Mouse (Mus musculus): ENCODE data around the gene Emilin2. TPM values are rescaled to one million over a fixed set of nuclear protein-coding genes. Genes with fewer than 3 reads are reported as not detected.
A peak's percentile ranks its signal among the peaks of the same experiment; 100 is the strongest.

Gene Emilin2
- polyA plus RNA-seq, 1 experiment from 2014 or later, result 66.9 TPM

GRCm38 (mm10) chr17:71310486-71311339 lies 1.1 kb downstream of the Emilin2 start:
- Histone ChIP-seq H3K9me3 (no peaks in the 10 kb centered on the region), H3K36me3 (no peaks in the 10 kb centered on the region), H3K4me3 (peak overlapping the region; percentile 72), H3K27me3 (ENCODE audit: insufficient read depth, poor library complexity, severe bottlenecking) (no peaks in the 10 kb centered on the region), H3K27ac (peak overlapping the region; percentile 88), H3K4me1 (peaks cover 41% of the 10 kb centered on the region)
- peak; percentile 80 for DNase-seq (ENCODE audit: low spot score)
- WGBS, result under 1% methylated on average over 67 of the region's 67 CpGs

- 0 out of 2 replicates have a peak, but pooled peaks cover 5% of the 10 kb centered on the region for H3K36me3 ChIP-seq
- H3K4me3 ChIP-seq, result peak overlapping the region; percentile 72
- 8% methylated on average over 23 of the region's 23 CpGs for WGBS
- H3K27me3 ChIP-seq (ENCODE audit: insufficient read depth, poor library complexity, severe bottlenecking), result no peaks in the 10 kb centered on the region
- H3K4me1 ChIP-seq, result peaks cover 46% of the 10 kb centered on the region
- no peaks in the 10 kb centered on the region for H3K9me3 ChIP-seq
- peak; percentile 75 for DNase-seq (ENCODE audit: low spot score)
- H3K27ac ChIP-seq, result peak overlapping the region; percentile 88
Observed at GRCm38 (mm10) chr17:71309711-71310485, 1.9 kb downstream of the Emilin2 start.

- Histone ChIP-seq H3K9me3 (no peaks in the 10 kb centered on the region), H3K4me1 (peaks cover 51% of the 10 kb centered on the region), H3K27ac (peak overlapping the region; percentile 88), H3K36me3 (0 out of 2 replicates have a peak, but pooled peaks cover 5% of the 10 kb centered on the region), H3K27me3 (ENCODE audit: insufficient read depth, poor library complexity, severe bottlenecking) (no peaks in the 10 kb centered on the region), H3K4me3 (peak overlapping the region; percentile 72)
- 35% methylated on average over 14 of the region's 14 CpGs for WGBS
- DNase-seq (ENCODE audit: low spot score), result peak; percentile 74
Observed at GRCm38 (mm10) chr17:71309141-71309540, 2.6 kb downstream of the Emilin2 start.

- H3K4me1 ChIP-seq, result peaks cover 56% of the 10 kb centered on the region
- H3K27me3 ChIP-seq (ENCODE audit: insufficient read depth, poor library complexity, severe bottlenecking), result no peaks in the 10 kb centered on the region
- no peak overlapping the region; the same call in 1 of the 2 replicates for H3K27ac ChIP-seq
- peaks cover 5% of the 10 kb centered on the region; the same call in 1 of the 2 replicates for H3K36me3 ChIP-seq
- no peak overlapping the region for H3K4me3 ChIP-seq
- H3K9me3 ChIP-seq, result no peaks in the 10 kb centered on the region
- DNase-seq (ENCODE audit: low spot score), result peak; percentile 61
- WGBS, result 90% methylated on average over 5 of the region's 5 CpGs
Observed at GRCm38 (mm10) chr17:71308296-71308695, 3.5 kb downstream of the Emilin2 start.

- no peaks in the 10 kb centered on the region for H3K9me3 ChIP-seq
- H3K27ac ChIP-seq, result peak overlapping the region; percentile 63; the same call in 1 of the 2 replicates
- H3K36me3 ChIP-seq, result peaks cover 11% of the 10 kb centered on the region; the same call in 1 of the 2 replicates
- peaks cover 59% of the 10 kb centered on the region for H3K4me1 ChIP-seq
- DNase-seq (ENCODE audit: low spot score), result peak; percentile 52
- peak overlapping the region; percentile 20; the same call in 1 of the 2 replicates for H3K4me3 ChIP-seq
- WGBS, result 76% methylated on average over 10 of the region's 10 CpGs
- H3K27me3 ChIP-seq (ENCODE audit: insufficient read depth, poor library complexity, severe bottlenecking), result no peaks in the 10 kb centered on the region
Observed at GRCm38 (mm10) chr17:71307251-71307790, 4.5 kb downstream of the Emilin2 start.

GRCm38 (mm10) chr17:71306716-71307115 lies 5.1 kb downstream of the Emilin2 start:
- Histone ChIP-seq H3K4me3 (no peak overlapping the region), H3K9me3 (no peaks in the 10 kb centered on the region), H3K4me1 (peaks cover 59% of the 10 kb centered on the region), H3K27me3 (ENCODE audit: insufficient read depth, poor library complexity, severe bottlenecking) (no peaks in the 10 kb centered on the region), H3K36me3 (peaks cover 13% of the 10 kb centered on the region), H3K27ac (peak overlapping the region; percentile 63)
- DNase-seq (ENCODE audit: low spot score), result peak; percentile 64
- 85% methylated on average over 4 of the region's 4 CpGs for WGBS

- Histone ChIP-seq H3K27me3 (ENCODE audit: insufficient read depth, poor library complexity, severe bottlenecking) (no peaks in the 10 kb centered on the region), H3K9me3 (no peaks in the 10 kb centered on the region), H3K4me3 (no peak overlapping the region), H3K4me1 (peaks cover 55% of the 10 kb centered on the region), H3K27ac (no peak overlapping the region), H3K36me3 (peaks cover 18% of the 10 kb centered on the region)
- DNase-seq (ENCODE audit: low spot score), result peak; percentile 53
- WGBS, result 83% methylated on average over 6 of the region's 6 CpGs
Observed at GRCm38 (mm10) chr17:71306091-71306490, 5.7 kb downstream of the Emilin2 start.

- Histone ChIP-seq H3K4me3 (no peak overlapping the region), H3K27ac (peak overlapping the region; percentile 25; the same call in 1 of the 2 replicates), H3K36me3 (peaks cover 37% of the 10 kb centered on the region), H3K27me3 (ENCODE audit: insufficient read depth, poor library complexity, severe bottlenecking) (no peaks in the 10 kb centered on the region), H3K4me1 (peaks cover 45% of the 10 kb centered on the region), H3K9me3 (no peaks in the 10 kb centered on the region)
- DNase-seq (ENCODE audit: low spot score), result no peak
- 60% methylated on average over 6 of the region's 6 CpGs for WGBS
Observed at GRCm38 (mm10) chr17:71303444-71303843, 8.3 kb downstream of the Emilin2 start.

- 76% methylated on average over 5 of the region's 5 CpGs for WGBS
- H3K4me1 ChIP-seq, result peaks cover 32% of the 10 kb centered on the region
- H3K27me3 ChIP-seq (ENCODE audit: insufficient read depth, poor library complexity, severe bottlenecking), result no peaks in the 10 kb centered on the region
- no peak for DNase-seq (ENCODE audit: low spot score)
- no peaks in the 10 kb centered on the region for H3K9me3 ChIP-seq
- H3K36me3 ChIP-seq, result peaks cover 43% of the 10 kb centered on the region
- no peak overlapping the region for H3K4me3 ChIP-seq
- H3K27ac ChIP-seq, result no peak overlapping the region
Observed at GRCm38 (mm10) chr17:71301413-71301812, 10.4 kb downstream of the Emilin2 start.

- Histone ChIP-seq H3K4me1 (peaks cover 29% of the 10 kb centered on the region), H3K27ac (no peak overlapping the region; the same call in 1 of the 2 replicates), H3K36me3 (peaks cover 42% of the 10 kb centered on the region), H3K4me3 (no peak overlapping the region), H3K9me3 (no peaks in the 10 kb centered on the region), H3K27me3 (ENCODE audit: insufficient read depth, poor library complexity, severe bottlenecking) (no peaks in the 10 kb centered on the region)
- 83% methylated on average over 2 of the region's 2 CpGs for WGBS
- DNase-seq (ENCODE audit: low spot score), result no peak
Observed at GRCm38 (mm10) chr17:71300338-71300737, 11.4 kb downstream of the Emilin2 start.

- Histone ChIP-seq H3K4me3 (no peak overlapping the region), H3K9me3 (no peaks in the 10 kb centered on the region), H3K27me3 (ENCODE audit: insufficient read depth, poor library complexity, severe bottlenecking) (no peaks in the 10 kb centered on the region), H3K27ac (no peak overlapping the region; the same call in 1 of the 2 replicates), H3K4me1 (peaks cover 28% of the 10 kb centered on the region), H3K36me3 (peaks cover 37% of the 10 kb centered on the region)
- DNase-seq (ENCODE audit: low spot score), result no peak
- 73% methylated on average over 4 of the region's 4 CpGs for WGBS
Observed at GRCm38 (mm10) chr17:71299879-71300278, 11.9 kb downstream of the Emilin2 start.

GRCm38 (mm10) chr17:71294570-71294969 lies 17.2 kb downstream of the Emilin2 start:
- Histone ChIP-seq H3K4me3 (no peak overlapping the region), H3K27me3 (ENCODE audit: insufficient read depth, poor library complexity, severe bottlenecking) (no peaks in the 10 kb centered on the region), H3K36me3 (peaks cover 20% of the 10 kb centered on the region; the same call in 1 of the 2 replicates), H3K4me1 (peaks cover 55% of the 10 kb centered on the region), H3K9me3 (no peaks in the 10 kb centered on the region), H3K27ac (no peak overlapping the region)
- no peak for DNase-seq (ENCODE audit: low spot score)
- 79% methylated on average over 3 of the region's 3 CpGs for WGBS
